Mouse (Mus musculus): ENCODE measurements around the gene Frat1.

- TF ChIP-seq CTCF (IDR thresholded peaks at IDR 0.05): no peak
- no peak for TF ChIP-seq EP300 (IDR thresholded peaks at IDR 0.05; ENCODE audit: insufficient read depth, low read depth, low read length)
- TF ChIP-seq POLR2A (IDR thresholded peaks at IDR 0.05; ENCODE audit: insufficient read depth, low read depth, low read length): no peak
Observed at GRCm38 (mm10) chr19:41857816-41858310, 28.1 kb downstream of the Frat1 start.

Data from heart, adult 2 months (tissue).